10 mouse cellular contexts compared by ENCODE assay signal in genomic region chr15:80215716-80216479, GRCm38 (mm10). TPM values are rescaled to one million over a fixed set of nuclear protein-coding genes. Genes with fewer than 3 reads are reported as not detected.
A peak's percentile ranks its signal among the peaks of the same experiment; 100 is the strongest.
DNase-seq lines count a peak whose midpoint lies in the region.
"Had no signal": no experiment of that assay in that cellular context is flagged by ENCODE, and none has a peak within 500 bp of the region (broad histone marks: within the 10 kb centered on the region; RNA-seq: fewer than 3 reads in every experiment).

No protein-coding gene starts in this region.

- no peaks in the 10 kb centered on the region for H3K36me3 ChIP-seq in splenic B cell, adult 2 months (ENCODE audit: control insufficient read depth, insufficient read depth, low read length, poor library complexity, severe bottlenecking)
- H3K36me3 ChIP-seq: G1E; liver, embryonic 15.5 days had no signal

- H3K27me3 ChIP-seq in splenic B cell, adult 2 months (ENCODE audit: control insufficient read depth, insufficient read depth, low read length, poor library complexity, severe bottlenecking), result no peaks in the 10 kb centered on the region

- DNase-seq in adrenal gland, adult 18-20 months (ENCODE audit: low spot score in 2 of 2), result peak; percentile 26 to 50
- no peak for DNase-seq in adrenal gland, postnatal 4 days (ENCODE audit: low spot score in 2 of 2)
- DNase-seq in kidney, postnatal 14 days, result peak; percentile 33
- no peak for DNase-seq in kidney, adult 11 months
- peak; percentile 56 for DNase-seq in 3T3-L1 (ENCODE audit: low read depth, low spot score)
- DNase-seq in embryo, embryonic 10.5 days (ENCODE audit: low spot score), result peak; percentile 59
- peak; percentile 68 for DNase-seq in splenic B cell, adult 2 months (ENCODE audit: low read depth, low spot score)
- no peak for DNase-seq in gastrocnemius, adult 18-20 months (ENCODE audit: low spot score)

RNA-seq across cellular contexts. Expression of gene Mief1, which starts 17.9 kb away (rescaled TPM):
- total RNA-seq in adrenal gland, adult 18-20 months (2021), result 10 to 100 TPM; 45.3 to 52.3 TPM
- 10 to 100 TPM; 41.9 to 46.6 TPM for total RNA-seq in adrenal gland, postnatal 4 days (2021)
- 10 to 100 TPM; 20.4 to 23.0 TPM for total RNA-seq in gastrocnemius, adult 18-20 months (2021)

RNA-seq across cellular contexts. Expression of gene AC140267.1, which starts 19.7 kb away (rescaled TPM):
- total RNA-seq in adrenal gland, adult 18-20 months (2021), result 10 to 100 TPM in 1 of 2 experiments, not detected in 1; 11.6 TPM
- total RNA-seq in adrenal gland, postnatal 4 days (2021), result 1 to 10 TPM; 7.3 to 8.9 TPM
- total RNA-seq in gastrocnemius, adult 18-20 months (2021), result 1 to 10 TPM; 7.1 to 9.7 TPM

RNA-seq across cellular contexts. Expression of gene Atf4, which starts 39.1 kb away (rescaled TPM):
- total RNA-seq in adrenal gland, adult 18-20 months (2021), result 100 to 1,000 TPM; 237 to 275 TPM
- 100 to 1,000 TPM; 145 to 157 TPM for total RNA-seq in adrenal gland, postnatal 4 days (2021)
- 100 to 1,000 TPM; 141 to 165 TPM for total RNA-seq in gastrocnemius, adult 18-20 months (2021)

RNA-seq across cellular contexts. Expression of gene Mgat3, which starts 42.4 kb away (rescaled TPM):
- 1 to 10 TPM; 8.2 to 8.7 TPM for total RNA-seq in adrenal gland, adult 18-20 months (2021)
- total RNA-seq in adrenal gland, postnatal 4 days (2021), result 10 to 100 TPM; 12.4 to 15.4 TPM
- 1 to 10 TPM in 1 of 2 experiments, under 1 TPM in 1; 0.43 to 1.2 TPM for total RNA-seq in gastrocnemius, adult 18-20 months (2021)
- total RNA-seq: G1E had no signal

RNA-seq across cellular contexts. Expression of gene Rps19bp1, which starts 48.2 kb away (rescaled TPM):
- 10 to 100 TPM; 42.6 to 48.1 TPM for total RNA-seq in adrenal gland, adult 18-20 months (2021)
- 10 to 100 TPM; 35.7 to 41.1 TPM for total RNA-seq in adrenal gland, postnatal 4 days (2021)
- 10 to 100 TPM; 10.8 to 15.3 TPM for total RNA-seq in gastrocnemius, adult 18-20 months (2021)

Comparison
In these comparisons a context has a peak if more than half of its experiments do, and no peak if none do; other contexts are left out.
1. DNase-seq: peak in adrenal gland, adult 18-20 months (2 of 2), kidney, postnatal 14 days (single experiment), 3T3-L1 (single experiment), embryo, embryonic 10.5 days (single experiment) and splenic B cell, adult 2 months (single experiment); none in adrenal gland, postnatal 4 days (0 of 2), kidney, adult 11 months (single experiment) and gastrocnemius, adult 18-20 months (single experiment).